Mouse (Mus musculus) urinary bladder, postnatal 4 days (tissue): ENCODE results near the gene Srcin1.

Experiments used
- DNase-seq, 2 experiments: peaks; one replicate each; pipeline ENCODE4 v3.0.0; 2021 to 2022; ENCODE audit warnings: low spot score in 2 of 2

Srcin1 gene

GRCm38 (mm10) chr11:97509058-97509457 is 66.9 kb downstream of the Srcin1 start:
- DNase-seq, result no peak

GRCm38 (mm10) chr11:97508198-97508597 is 67.8 kb downstream of the Srcin1 start:
- no peak for DNase-seq

- DNase-seq, result no peak
These were observed 69.7 kb downstream of the Srcin1 start for GRCm38 (mm10) chr11:97506331-97506730.

- no peak for DNase-seq
These were observed 70.2 kb downstream of the Srcin1 start for GRCm38 (mm10) chr11:97505784-97506183.

DNA sequence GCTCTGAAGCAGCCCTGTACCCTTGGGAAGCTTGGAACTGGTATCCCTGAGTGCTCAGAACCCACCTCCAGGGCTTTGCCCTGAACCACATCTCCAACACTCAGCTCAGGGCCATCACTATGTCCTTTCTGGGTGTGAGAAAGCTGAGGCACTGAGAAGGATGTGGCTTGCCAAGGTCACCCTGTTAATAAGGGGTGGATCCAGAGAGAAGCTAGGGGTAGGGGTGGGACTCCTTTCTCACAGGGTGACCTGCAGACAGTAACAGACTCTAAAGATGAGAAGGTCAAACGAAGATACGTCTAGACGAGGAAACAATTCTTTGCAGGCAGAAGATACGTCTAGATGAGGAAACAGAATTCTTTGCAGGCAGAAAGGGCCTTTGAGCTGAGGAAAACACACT is 73.1 kb downstream of the Srcin1 start:
- no peak for DNase-seq

- DNase-seq, result no peak
These were observed 73.6 kb downstream of the Srcin1 start for GRCm38 (mm10) chr11:97502383-97502782.

DNA sequence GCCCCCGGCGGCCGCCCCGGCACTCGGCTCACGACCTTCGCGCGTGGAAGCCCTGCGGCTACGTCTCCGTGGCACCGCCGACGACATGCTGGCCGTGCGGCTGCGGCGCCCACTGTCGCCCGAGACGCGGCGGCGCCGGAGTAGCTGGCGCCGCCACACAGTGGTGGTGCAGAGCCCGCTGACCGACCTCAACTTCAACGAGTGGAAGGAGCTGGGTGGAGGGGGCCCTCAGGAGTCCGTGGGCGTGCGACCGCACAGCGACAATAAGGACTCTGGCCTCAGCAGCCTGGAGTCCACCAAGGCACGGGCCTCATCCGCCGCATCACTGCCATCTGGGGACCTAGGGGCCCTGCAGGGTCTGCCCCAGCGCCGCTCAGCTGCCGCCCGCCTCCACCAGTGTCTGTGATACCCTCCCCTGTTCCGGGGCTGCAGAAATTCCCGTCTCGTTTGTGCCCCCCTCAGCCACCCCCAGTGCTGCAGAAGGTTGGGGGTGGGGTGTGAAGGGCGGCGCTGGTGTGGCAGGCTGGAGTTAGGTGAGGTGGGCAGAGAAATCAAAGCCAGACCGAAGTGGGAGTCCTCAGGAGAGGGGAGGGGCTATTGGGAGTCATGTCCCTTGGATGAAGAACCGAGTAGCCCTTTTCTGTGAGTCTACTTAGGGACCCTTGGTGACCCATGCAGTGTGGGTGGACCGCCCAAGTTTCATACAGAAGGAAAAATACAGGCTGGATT is 75.1 kb downstream of the Srcin1 start:
- no peak for DNase-seq

DNA sequence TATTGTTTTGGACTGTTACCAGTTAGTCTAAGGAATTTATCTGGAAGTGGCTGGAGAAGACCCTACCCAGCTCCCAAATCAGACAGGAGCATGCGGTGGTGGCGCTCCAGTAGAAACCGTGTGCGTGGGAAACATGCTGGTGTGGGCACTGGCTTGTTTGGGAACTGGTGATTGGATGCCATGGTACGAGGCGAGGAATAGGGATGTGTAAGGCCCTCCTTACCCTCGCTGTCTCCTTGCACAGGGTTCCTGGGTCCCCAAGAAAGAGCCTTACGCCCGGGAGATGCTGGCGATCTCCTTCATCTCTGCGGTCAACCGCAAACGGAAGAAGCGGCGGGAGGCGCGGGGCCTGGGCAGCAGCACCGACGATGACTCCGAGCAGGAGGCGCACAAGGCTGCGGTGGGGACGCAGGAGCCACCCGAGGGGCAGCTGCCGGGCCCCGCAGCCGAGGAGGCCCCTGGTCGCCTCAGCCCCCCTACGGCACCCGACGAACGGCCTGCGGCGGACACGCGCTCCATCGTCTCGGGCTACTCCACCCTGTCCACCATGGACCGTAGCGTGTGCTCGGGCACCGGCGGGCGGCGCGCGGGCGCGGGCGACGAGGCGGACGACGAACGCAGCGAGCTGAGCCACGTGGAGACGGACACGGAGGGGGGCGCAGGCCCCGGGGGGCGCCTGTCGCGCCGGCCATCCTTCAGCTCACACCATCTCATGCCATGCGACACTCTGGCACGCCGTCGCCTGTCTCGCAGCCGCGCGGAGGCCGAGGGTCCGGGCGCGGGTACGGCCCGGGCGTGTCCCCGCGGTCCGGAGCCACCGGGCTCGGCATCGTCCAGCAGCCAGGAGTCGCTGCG is 75.9 kb downstream of the Srcin1 start, which contains the start of gene 4933428G20Rik:
TSS of gene 4933428G20Rik (minus strand) at position 476 of the 855 bp plus-strand sequence.
- no peak for DNase-seq

- DNase-seq, result no peak
These were observed 78.4 kb downstream of the Srcin1 start for GRCm38 (mm10) chr11:97497543-97497942.

GRCm38 (mm10) chr11:97492836-97493235 is 83.2 kb downstream of the Srcin1 start:
- DNase-seq, result no peak

DNA sequence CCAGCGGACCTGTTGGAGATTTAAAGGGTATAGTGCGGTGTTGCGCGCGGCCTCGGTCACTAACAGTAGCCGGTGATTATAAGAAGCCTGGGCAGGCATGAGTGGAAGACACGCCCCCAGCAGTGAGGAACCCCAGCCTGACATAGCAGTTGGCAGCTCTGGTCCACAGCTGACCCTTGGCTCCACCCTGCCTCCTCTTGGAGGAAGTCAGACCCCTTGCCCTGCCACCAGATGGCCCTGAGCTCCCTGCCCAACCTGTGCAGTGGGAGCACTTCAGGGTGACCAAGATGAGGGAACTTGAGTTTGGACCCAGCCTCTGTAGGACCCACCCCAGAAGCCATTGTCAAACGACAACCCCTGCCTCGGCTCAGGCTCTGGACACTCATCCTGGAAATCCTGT is 84.3 kb downstream of the Srcin1 start:
- no peak for DNase-seq

GRCm38 (mm10) chr11:97489589-97490324 is 86.2 kb downstream of the Srcin1 start:
- peak; percentile 60 to 81 for DNase-seq

DNA sequence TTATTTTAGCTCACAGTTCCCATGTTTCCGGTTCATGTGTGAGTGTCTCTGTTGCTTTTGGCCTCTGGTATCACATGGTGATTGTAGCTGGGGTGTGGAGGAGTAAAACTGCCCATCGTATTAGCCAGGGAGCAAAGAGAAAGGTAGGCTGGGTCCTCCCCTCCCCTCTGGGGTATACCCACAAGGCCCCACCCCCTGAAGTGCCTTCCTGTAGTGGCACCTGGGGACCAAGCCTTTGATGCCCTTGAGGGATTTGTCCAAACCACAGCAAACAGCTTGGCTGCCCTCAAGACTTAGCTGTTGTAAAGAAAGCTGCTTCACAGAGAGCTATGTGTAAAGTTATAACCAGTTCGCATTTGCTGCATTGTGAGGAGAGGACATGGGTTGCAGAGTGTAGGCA is 88.3 kb downstream of the Srcin1 start:
- DNase-seq, result no peak

DNA sequence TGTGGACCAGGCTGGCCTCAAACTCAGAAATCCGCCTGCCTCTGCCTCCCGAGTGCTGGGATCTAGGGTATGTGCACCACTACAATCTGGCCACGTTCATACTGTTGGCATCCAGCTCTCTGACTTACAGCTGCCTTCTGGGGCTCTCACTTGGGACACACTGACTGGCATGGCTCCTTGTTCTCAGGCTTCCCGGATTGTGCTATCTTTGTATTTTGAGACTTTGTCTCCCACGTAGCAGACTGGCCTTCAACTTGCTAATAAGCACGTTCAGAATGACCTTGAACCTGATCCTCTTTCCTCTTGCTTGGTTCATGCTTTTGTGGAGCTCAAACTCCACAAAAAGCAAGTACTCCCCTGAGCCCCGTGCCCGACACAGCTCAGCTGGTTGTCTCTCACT is 90.3 kb downstream of the Srcin1 start:
- no peak for DNase-seq

DNA sequence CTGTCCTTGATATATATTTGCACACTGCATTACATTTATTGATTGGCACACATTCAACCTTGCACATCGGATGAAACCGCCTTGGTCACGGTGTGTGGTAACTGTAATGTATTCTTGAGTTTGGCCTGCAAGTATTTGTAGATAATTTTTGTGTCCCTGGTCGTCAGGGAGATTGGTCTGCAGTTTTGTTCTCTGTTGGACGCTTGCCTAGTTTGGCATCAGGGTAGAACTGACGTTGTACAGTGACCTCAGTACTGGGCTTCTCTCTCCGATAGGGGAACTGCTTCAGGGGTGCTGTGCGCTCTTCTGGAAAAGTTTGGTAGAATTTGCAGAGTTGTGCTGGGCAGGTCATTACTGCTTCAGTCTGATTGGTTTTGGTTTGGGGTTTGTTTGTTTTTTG is 96.2 kb downstream of the Srcin1 start:
- no peak for DNase-seq

- no peak for DNase-seq
These were observed 96.9 kb downstream of the Srcin1 start for GRCm38 (mm10) chr11:97479085-97479484.

DNA sequence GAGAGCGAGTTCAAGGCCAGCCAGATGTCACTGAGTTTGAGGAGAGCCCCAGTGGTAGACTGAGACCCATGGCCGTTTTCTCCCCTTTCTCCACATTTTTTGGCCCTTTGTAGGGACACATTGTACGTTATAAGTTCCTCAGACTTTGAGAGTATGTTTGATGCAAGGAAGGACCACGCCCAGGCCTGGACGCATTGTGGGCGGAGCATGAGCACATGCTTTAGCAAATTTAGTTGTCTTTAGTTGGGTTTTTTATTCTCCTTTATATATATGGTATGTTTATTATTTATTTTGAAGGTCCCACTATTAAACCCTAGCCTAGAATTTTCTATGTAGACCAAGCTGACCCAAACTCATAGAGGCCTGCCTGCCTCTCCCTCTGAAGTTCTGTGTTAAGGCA is 97.6 kb downstream of the Srcin1 start:
- DNase-seq, result no peak

- no peak for DNase-seq
These were observed 98.6 kb downstream of the Srcin1 start for GRCm38 (mm10) chr11:97477431-97477830.

- DNase-seq, result no peak
These were observed 99.5 kb downstream of the Srcin1 start for GRCm38 (mm10) chr11:97476334-97477095.

GRCm38 (mm10) chr11:97471276-97471675 is 104.7 kb downstream of the Srcin1 start:
- DNase-seq, result no peak

GRCm38 (mm10) chr11:97469828-97470227 is 106.2 kb downstream of the Srcin1 start:
- no peak for DNase-seq
